Mouse (Mus musculus) liver, embryonic 13.5 days (tissue): ENCODE results near the gene Gm7694. TPM values are rescaled to one million over a fixed set of nuclear protein-coding genes. Genes with fewer than 3 reads are reported as not detected.

Experiments used
- ATAC-seq: fragments of 200-750 bp; cut with Nextera tagmentation; 2 replicates; pipeline ENCODE4 v1.8.0; 2017; ENCODE audit warnings: low read depth, mild to moderate bottlenecking, moderate number of reproducible peaks, moderate library complexity
- DNase-seq: peaks from one replicate; pipeline ENCODE4 v3.0.0; 2022
- H3K27ac ChIP-seq: fragments of 300-500 bp; sonication (generic); 2 replicates; pipeline ENCODE4 v1.5.1; 2015; ENCODE audit warnings: moderate library complexity, mild to moderate bottlenecking, inconsistent platforms
- H3K27me3 ChIP-seq: fragments of 300-500 bp; sonication (generic); 2 replicates; pipeline ENCODE4 v1.6.1; 2015; ENCODE audit warnings: mild to moderate bottlenecking, inconsistent platforms
- H3K36me3 ChIP-seq: fragments of 300-500 bp; sonication (generic); 2 replicates; pipeline ENCODE4 v1.6.1; 2015; ENCODE audit warnings: mild to moderate bottlenecking, inconsistent platforms
- H3K4me1 ChIP-seq: fragments of 300-500 bp; sonication (generic); replicated peaks from 2 replicates; pipeline ENCODE4 v1.6.1; 2015; ENCODE audit warnings: inconsistent platforms
- H3K4me2 ChIP-seq: fragments of 300-500 bp; sonication (generic); 2 replicates; pipeline ENCODE4 v1.6.1; 2015; ENCODE audit warnings: inconsistent platforms, mild to moderate bottlenecking, moderate library complexity
- H3K4me3 ChIP-seq: fragments of 300-500 bp; sonication (generic); replicated peaks from 2 replicates; pipeline ENCODE4 v1.5.1; 2015; ENCODE audit warnings: mild to moderate bottlenecking, inconsistent platforms
- H3K9ac ChIP-seq: fragments of 300-500 bp; sonication (generic); 2 replicates; pipeline ENCODE4 v1.6.1; 2015; ENCODE audit warnings: mild to moderate bottlenecking, inconsistent platforms
- H3K9me3 ChIP-seq: fragments of 300-500 bp; sonication (generic); replicated peaks from 2 replicates; pipeline ENCODE4 v1.6.1; 2016; ENCODE audit warnings: inconsistent platforms
- WGBS: fragments of 180-500 bp; shearing (Covaris S2); methylation state at CpG from one replicate; pipeline ENCODE4 v1.1.7; 2015; ENCODE audit not compliant: insufficient replicate concordance; 5-methylcytosine and 5-hydroxymethylcytosine counted together
- polyA plus RNA-seq: library from polyadenylated mRNA; unstranded; fragments of >200 nt; fragmentation: Nextera tagmentation; extraction: Ambion mirVana; gene quantifications from 2 replicates; pipeline ENCODE4 v1.2.1, GENCODE M21; 2015

Gene Gm7694
- polyA plus RNA-seq, 1 experiment from 2014 or later = 0.83 TPM

- Histone ChIP-seq H3K9ac (no peak overlapping the region), H3K27ac (no peak overlapping the region), H3K9me3 (no peaks in the 10 kb centered on the region), H3K36me3 (no peaks in the 10 kb centered on the region), H3K4me1 (no peaks in the 10 kb centered on the region), H3K27me3 (no peaks in the 10 kb centered on the region), H3K4me2 (no peak overlapping the region), H3K4me3 (no peak overlapping the region)
- ATAC-seq (no peak), DNase-seq (no peak)
- 71% methylated on average over 2 of the region's 2 CpGs for WGBS
Measured at GRCm38 (mm10) chr1:170322046-170322445, 15.9 kb upstream of the Gm7694 start.

DNA sequence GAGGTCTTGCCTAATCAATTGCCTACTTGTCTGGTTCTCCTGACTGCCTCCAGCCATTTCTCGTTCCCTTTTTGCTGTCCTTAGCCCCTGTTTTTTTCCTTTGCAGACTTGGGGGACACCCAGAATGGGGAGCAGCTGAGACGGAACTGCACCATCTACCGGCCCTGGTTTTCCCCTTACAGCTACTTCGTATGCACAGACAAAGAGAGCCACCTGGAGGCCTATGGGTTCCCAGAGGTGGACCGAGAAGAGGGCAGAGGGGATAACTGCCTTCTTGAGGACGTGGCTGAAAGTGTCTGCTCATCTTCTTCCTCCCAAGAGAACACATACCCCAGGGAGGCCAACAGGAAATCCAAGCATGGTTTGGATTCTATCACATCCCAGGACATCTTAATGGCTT lies 5.3 kb upstream of the Gm7694 start:
- H3K4me1 ChIP-seq = no peaks in the 10 kb centered on the region
- no peaks in the 10 kb centered on the region for H3K36me3 ChIP-seq
- H3K27ac ChIP-seq = no peak overlapping the region
- 64% methylated on average over 6 of the region's 6 CpGs for WGBS
- no peaks in the 10 kb centered on the region for H3K27me3 ChIP-seq
- DNase-seq = no peak
- ATAC-seq = no peak
- no peak overlapping the region for H3K4me3 ChIP-seq
- H3K4me2 ChIP-seq = no peak overlapping the region
- H3K9me3 ChIP-seq = no peaks in the 10 kb centered on the region
- no peak overlapping the region for H3K9ac ChIP-seq

DNA sequence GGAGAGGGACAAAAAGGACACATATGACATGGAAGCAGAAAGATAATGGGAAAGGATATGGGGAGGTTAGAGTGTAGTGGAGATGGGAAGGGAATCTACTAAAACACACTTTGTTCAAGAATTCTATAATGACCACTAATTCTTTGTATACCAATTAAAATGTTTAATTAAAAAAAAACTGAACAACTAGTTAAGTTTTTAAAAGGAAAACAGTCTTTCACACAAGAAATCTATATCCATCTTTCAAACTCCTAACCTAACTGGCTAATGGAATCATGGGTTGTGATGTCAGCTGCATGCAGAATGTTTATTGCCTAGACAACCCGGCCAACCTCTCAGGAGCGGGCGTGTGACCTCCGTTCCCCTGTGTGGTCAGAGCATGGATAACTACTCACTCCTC lies 2.4 kb upstream of the Gm7694 start, which contains the start of gene Spata46:
TSS of gene Spata46 (plus strand) at position 301 of the 400 bp plus-strand sequence.
- Histone ChIP-seq H3K27me3 (no peaks in the 10 kb centered on the region), H3K36me3 (no peaks in the 10 kb centered on the region), H3K4me1 (no peaks in the 10 kb centered on the region), H3K4me2 (no peak within 1 kb of the TSS), H3K27ac (no peak within 1 kb of the TSS), H3K4me3 (no peak within 1 kb of the TSS), H3K9me3 (no peaks in the 10 kb centered on the region), H3K9ac (no peak within 1 kb of the TSS)
- ATAC-seq (no peak), DNase-seq (no peak)
- WGBS = 83% methylated on average over 4 of the region's 4 CpGs

- no peak for DNase-seq
- Histone ChIP-seq H3K4me2 (no peak overlapping the region), H3K4me3 (no peak overlapping the region), H3K36me3 (no peaks in the 10 kb centered on the region), H3K27me3 (no peaks in the 10 kb centered on the region), H3K4me1 (no peaks in the 10 kb centered on the region), H3K27ac (no peak overlapping the region), H3K9ac (no peak overlapping the region), H3K9me3 (no peaks in the 10 kb centered on the region)
- 59% methylated on average over 10 of the region's 10 CpGs for WGBS
- no peak for ATAC-seq
Measured at GRCm38 (mm10) chr1:170305002-170305401, 1.1 kb downstream of the Gm7694 start.

- WGBS = 67% methylated on average over 6 of the region's 6 CpGs
- Histone ChIP-seq H3K27me3 (no peaks in the 10 kb centered on the region), H3K36me3 (no peaks in the 10 kb centered on the region), H3K4me2 (no peak overlapping the region), H3K4me3 (no peak overlapping the region), H3K9me3 (no peaks in the 10 kb centered on the region), H3K9ac (no peak overlapping the region), H3K4me1 (no peaks in the 10 kb centered on the region), H3K27ac (no peak overlapping the region)
- ATAC-seq (no peak), DNase-seq (no peak)
Measured at GRCm38 (mm10) chr1:170303103-170303502, 3.0 kb downstream of the Gm7694 start.

- H3K9me3 ChIP-seq = no peaks in the 10 kb centered on the region
- no peaks in the 10 kb centered on the region for H3K4me1 ChIP-seq
- no peak overlapping the region for H3K4me2 ChIP-seq
- H3K9ac ChIP-seq = no peak overlapping the region
- DNase-seq (no peak), ATAC-seq (no peak)
- 67% methylated on average over 6 of the region's 6 CpGs for WGBS
- no peaks in the 10 kb centered on the region for H3K36me3 ChIP-seq
- no peaks in the 10 kb centered on the region for H3K27me3 ChIP-seq
- no peak overlapping the region for H3K27ac ChIP-seq
- no peak overlapping the region for H3K4me3 ChIP-seq
Measured at GRCm38 (mm10) chr1:170302456-170302855, 3.7 kb downstream of the Gm7694 start.

- Histone ChIP-seq H3K4me3 (no peak overlapping the region), H3K36me3 (no peaks in the 10 kb centered on the region), H3K27ac (no peak overlapping the region), H3K4me1 (no peaks in the 10 kb centered on the region), H3K9ac (no peak overlapping the region), H3K4me2 (no peak overlapping the region), H3K9me3 (no peaks in the 10 kb centered on the region), H3K27me3 (no peaks in the 10 kb centered on the region)
- ATAC-seq (no peak), DNase-seq (no peak)
- 82% methylated on average over 9 of the region's 9 CpGs for WGBS
Measured at GRCm38 (mm10) chr1:170301686-170302085, 4.4 kb downstream of the Gm7694 start.

DNA sequence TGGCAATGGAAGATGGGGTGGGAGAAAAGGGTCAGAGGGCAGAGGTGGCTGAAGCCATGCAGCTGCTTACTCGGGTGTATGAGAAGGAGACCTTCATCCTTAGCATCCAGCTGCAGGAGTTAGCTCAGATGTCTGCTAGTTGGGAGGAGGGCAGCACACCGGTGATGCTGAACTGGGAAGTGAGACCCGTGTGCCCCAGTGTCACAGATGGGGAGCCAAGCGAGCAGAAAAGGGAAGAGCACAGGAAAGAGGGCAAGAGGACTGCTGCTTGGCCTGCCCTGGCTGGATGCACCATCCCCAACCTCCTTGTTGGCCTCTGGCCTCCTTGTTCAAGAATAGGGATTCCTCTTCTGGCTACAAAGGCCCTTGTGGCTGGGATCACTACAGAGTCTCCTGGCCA lies 6.6 kb downstream of the Gm7694 start:
- ATAC-seq (no peak), DNase-seq (no peak)
- Histone ChIP-seq H3K9ac (no peak overlapping the region), H3K9me3 (no peaks in the 10 kb centered on the region), H3K4me1 (no peaks in the 10 kb centered on the region), H3K36me3 (no peaks in the 10 kb centered on the region), H3K27ac (no peak overlapping the region), H3K27me3 (no peaks in the 10 kb centered on the region), H3K4me3 (no peak overlapping the region), H3K4me2 (no peak overlapping the region)
- 43% methylated on average over 4 of the region's 4 CpGs for WGBS

GRCm38 (mm10) chr1:170294786-170295570 lies 11.2 kb downstream of the Gm7694 start:
- no peak overlapping the region for H3K4me3 ChIP-seq
- WGBS = 63% methylated on average over 15 of the region's 15 CpGs
- H3K27ac ChIP-seq = no peak overlapping the region
- no peak overlapping the region for H3K4me2 ChIP-seq
- H3K36me3 ChIP-seq = no peaks in the 10 kb centered on the region
- H3K9me3 ChIP-seq = no peaks in the 10 kb centered on the region
- no peak overlapping the region for H3K9ac ChIP-seq
- no peak for DNase-seq
- H3K27me3 ChIP-seq = no peaks in the 10 kb centered on the region
- H3K4me1 ChIP-seq = no peaks in the 10 kb centered on the region
- ATAC-seq = no peak

DNA sequence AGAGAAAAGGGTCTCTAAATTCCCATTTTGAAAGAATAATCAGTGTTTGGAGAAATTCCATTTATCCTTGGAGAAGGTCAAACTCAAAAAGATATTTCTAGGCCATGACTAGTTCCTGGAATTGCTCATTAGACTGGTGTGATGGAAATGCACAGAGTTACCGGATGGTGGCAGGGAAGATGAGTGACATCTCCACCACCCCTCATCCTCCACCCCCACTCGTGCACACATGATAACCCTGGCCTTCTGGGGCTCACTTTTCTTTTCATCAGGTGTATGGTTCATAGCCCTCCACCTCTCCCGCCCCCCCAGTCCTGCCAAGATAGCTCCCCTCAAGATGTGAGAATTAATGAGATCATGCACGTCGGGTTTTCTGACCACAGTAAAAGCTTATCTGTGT lies 12.9 kb downstream of the Gm7694 start:
- no peaks in the 10 kb centered on the region for H3K27me3 ChIP-seq
- H3K4me2 ChIP-seq = no peak overlapping the region
- no peaks in the 10 kb centered on the region for H3K36me3 ChIP-seq
- H3K4me3 ChIP-seq = no peak overlapping the region
- no peak overlapping the region for H3K9ac ChIP-seq
- H3K4me1 ChIP-seq = no peaks in the 10 kb centered on the region
- H3K27ac ChIP-seq = no peak overlapping the region
- ATAC-seq (no peak), DNase-seq (no peak)
- 65% methylated on average over 5 of the region's 5 CpGs for WGBS
- H3K9me3 ChIP-seq = no peaks in the 10 kb centered on the region

GRCm38 (mm10) chr1:170292239-170292951 lies 13.7 kb downstream of the Gm7694 start:
- Histone ChIP-seq H3K4me3 (no peak overlapping the region), H3K27me3 (no peaks in the 10 kb centered on the region), H3K4me1 (no peaks in the 10 kb centered on the region), H3K9ac (no peak overlapping the region), H3K36me3 (no peaks in the 10 kb centered on the region), H3K4me2 (no peak overlapping the region), H3K27ac (no peak overlapping the region), H3K9me3 (no peaks in the 10 kb centered on the region)
- DNase-seq (no peak), ATAC-seq (no peak)
- 46% methylated on average over 9 of the region's 9 CpGs for WGBS
